Comparison of ENCODE assay signal across 7 mouse cellular contexts in genomic region chr4:59036490-59037127, GRCm38 (mm10). TPM values are rescaled to one million over a fixed set of nuclear protein-coding genes. Genes with fewer than 3 reads are reported as not detected.
A peak's percentile ranks its signal among the peaks of the same experiment; 100 is the strongest.
DNase-seq lines count a peak whose midpoint lies in the region; ATAC-seq lines count a peak whose summit lies in the region.

No protein-coding gene starts in this region.

- no peak overlapping the region for H3K4me2 ChIP-seq in intestine, embryonic 16.5 days (ENCODE audit: low read depth, low read length)
- H3K4me2 ChIP-seq in limb, embryonic 12.5 days, result no peak overlapping the region
- peak overlapping the region; percentile 54 for H3K4me2 ChIP-seq in midbrain, embryonic 15.5 days

- 0 out of 2 replicates have a peak, but pooled peaks cover 4% of the 10 kb centered on the region for H3K36me3 ChIP-seq in intestine, embryonic 16.5 days (ENCODE audit: control insufficient read depth, insufficient read depth, low read length)
- H3K36me3 ChIP-seq in limb, embryonic 12.5 days, result peaks cover 26% of the 10 kb centered on the region
- H3K36me3 ChIP-seq in midbrain, embryonic 15.5 days (replicated peaks), result 0 out of 2 replicates have a peak, but pooled peaks cover 2% of the 10 kb centered on the region

- no peaks in the 10 kb centered on the region for H3K9me3 ChIP-seq in intestine, embryonic 16.5 days (ENCODE audit: control insufficient read depth, low read length)
- peaks cover 5% of the 10 kb centered on the region; the same call in 1 of the 2 replicates for H3K9me3 ChIP-seq in limb, embryonic 12.5 days
- H3K9me3 ChIP-seq in midbrain, embryonic 15.5 days, result no peaks in the 10 kb centered on the region

- H3K27me3 ChIP-seq in intestine, embryonic 16.5 days (replicated peaks; ENCODE audit: control insufficient read depth, insufficient read depth, low read length), result no peaks in the 10 kb centered on the region
- no peaks in the 10 kb centered on the region for H3K27me3 ChIP-seq in limb, embryonic 12.5 days
- H3K27me3 ChIP-seq in midbrain, embryonic 15.5 days (replicated peaks), result no peaks in the 10 kb centered on the region

- no peak overlapping the region for H3K4me3 ChIP-seq in intestine, embryonic 16.5 days (ENCODE audit: low read length)
- H3K4me3 ChIP-seq in limb, embryonic 12.5 days (replicated peaks), result 0 out of 2 replicates have a peak overlapping the region, but pooled peaks have one; percentile 83
- peak overlapping the region; percentile 92; the same call in 1 of the 2 replicates for H3K4me3 ChIP-seq in midbrain, embryonic 15.5 days

- peak; percentile 67 to 72 for DNase-seq in adrenal gland, adult 18-20 months (ENCODE audit: low spot score in 2 of 2)
- peak; percentile 54 to 55 for DNase-seq in gastrocnemius, adult 8-10 months (ENCODE audit: low spot score in 2 of 2)
- DNase-seq in spleen, adult 18-20 months, result peak; percentile 49 to 73

- no peak overlapping the region for H3K9ac ChIP-seq in intestine, embryonic 16.5 days (ENCODE audit: low read depth, low read length)
- H3K9ac ChIP-seq in limb, embryonic 12.5 days (replicated peaks), result no peak overlapping the region
- H3K9ac ChIP-seq in midbrain, embryonic 15.5 days, result no peak overlapping the region

- 54% methylated on average over 13 of the region's 13 CpGs for WGBS in intestine, embryonic 16.5 days
- 52% methylated on average over 13 of the region's 13 CpGs for WGBS in limb, embryonic 12.5 days
- 48% methylated on average over 13 of the region's 13 CpGs for WGBS in midbrain, embryonic 15.5 days

- peak; percentile 69 for ATAC-seq in common myeloid progenitor, adult 5-6 weeks (replicated peaks; ENCODE audit: low read depth, poor library complexity, severe bottlenecking)
- ATAC-seq in intestine, embryonic 16.5 days, result peak; percentile 34; the same call in 1 of the 2 replicates
- no peak for ATAC-seq in limb, embryonic 12.5 days (ENCODE audit: insufficient number of reproducible peaks, insufficient read depth, low FRiP score, low TSS enrichment, low read depth)
- ATAC-seq in midbrain, embryonic 15.5 days (replicated peaks), result no peak

- no peak overlapping the region for H3K27ac ChIP-seq in intestine, embryonic 16.5 days (ENCODE audit: low read length)
- no peak overlapping the region; the same call in 1 of the 2 replicates for H3K27ac ChIP-seq in limb, embryonic 12.5 days
- H3K27ac ChIP-seq in midbrain, embryonic 15.5 days, result no peak overlapping the region

- H3K4me1 ChIP-seq in intestine, embryonic 16.5 days (ENCODE audit: control insufficient read depth, insufficient read depth, low read length), result peaks cover 10% of the 10 kb centered on the region
- H3K4me1 ChIP-seq in limb, embryonic 12.5 days (replicated peaks), result peaks cover 9% of the 10 kb centered on the region; the same call in 1 of the 2 replicates
- H3K4me1 ChIP-seq in midbrain, embryonic 15.5 days, result peaks cover 12% of the 10 kb centered on the region

RNA-seq across cellular contexts. Expression of gene Gng10, which starts 1.7 kb away (rescaled TPM):
- 10 to 100 TPM; 30.8 to 32.2 TPM for total RNA-seq in adrenal gland, adult 18-20 months (2021)
- 89.5 and 114 TPM in 2 replicates for total RNA-seq in common myeloid progenitor, adult 5-6 weeks (2017)
- total RNA-seq in gastrocnemius, adult 8-10 months (2022), result 1 to 10 TPM; 4.6 to 5.6 (median 4.7) TPM
- 76.5 and 86.1 TPM in 2 replicates for polyA plus RNA-seq in intestine, embryonic 16.5 days (2015; fragmentation: Nextera tagmentation; extraction: Ambion mirVana)
- 161 and 166 TPM in 2 replicates for polyA plus RNA-seq in limb, embryonic 12.5 days (2016; fragmentation: Nextera tagmentation; extraction: Ambion mirVana)
- polyA plus RNA-seq in midbrain, embryonic 15.5 days (2015; fragmentation: Nextera tagmentation; extraction: Ambion mirVana), result 172 and 183 TPM in 2 replicates

RNA-seq across cellular contexts. Expression of gene Gm20503, which starts 33.6 kb away (rescaled TPM):
- 1 to 10 TPM; 2.0 to 3.8 TPM for total RNA-seq in adrenal gland, adult 18-20 months (2021)
- total RNA-seq in common myeloid progenitor, adult 5-6 weeks (2017), result not detected in 2 replicates
- total RNA-seq in gastrocnemius, adult 8-10 months (2022), result 1 to 10 TPM in 1 of 4 experiments, not detected in 3; 1.4 TPM
- 9.3 and 10.8 TPM in 2 replicates for polyA plus RNA-seq in intestine, embryonic 16.5 days (2015; fragmentation: Nextera tagmentation; extraction: Ambion mirVana)
- polyA plus RNA-seq in limb, embryonic 12.5 days (2016; fragmentation: Nextera tagmentation; extraction: Ambion mirVana), result 14.5 and 16.8 TPM in 2 replicates
- polyA plus RNA-seq in midbrain, embryonic 15.5 days (2015; fragmentation: Nextera tagmentation; extraction: Ambion mirVana), result 9.1 and 9.4 TPM in 2 replicates

RNA-seq across cellular contexts. Expression of gene Dnajc25, which starts 41.7 kb away (rescaled TPM):
- 10 to 100 TPM; 14.0 to 14.1 TPM for total RNA-seq in adrenal gland, adult 18-20 months (2021)
- 12.0 and 17.1 TPM in 2 replicates for total RNA-seq in common myeloid progenitor, adult 5-6 weeks (2017)
- total RNA-seq in gastrocnemius, adult 8-10 months (2022), result 10 to 100 TPM; 10.1 to 13.0 (median 11.5) TPM
- 5.6 and 8.3 TPM in 2 replicates for polyA plus RNA-seq in intestine, embryonic 16.5 days (2015; fragmentation: Nextera tagmentation; extraction: Ambion mirVana)
- 9.2 and 11.6 TPM in 2 replicates for polyA plus RNA-seq in limb, embryonic 12.5 days (2016; fragmentation: Nextera tagmentation; extraction: Ambion mirVana)
- polyA plus RNA-seq in midbrain, embryonic 15.5 days (2015; fragmentation: Nextera tagmentation; extraction: Ambion mirVana), result 7.4 and 7.5 TPM in 2 replicates

RNA-seq across cellular contexts. Expression of gene Ptgr1, which starts 49.7 kb away (rescaled TPM):
- 10 to 100 TPM; 14.9 to 24.8 TPM for total RNA-seq in adrenal gland, adult 18-20 months (2021)
- total RNA-seq in common myeloid progenitor, adult 5-6 weeks (2017), result 9.4 and 11.6 TPM in 2 replicates
- under 1 TPM; 0.58 to 0.80 (median 0.73) TPM for total RNA-seq in gastrocnemius, adult 8-10 months (2022)
- 44.9 and 45.5 TPM in 2 replicates for polyA plus RNA-seq in intestine, embryonic 16.5 days (2015; fragmentation: Nextera tagmentation; extraction: Ambion mirVana)
- polyA plus RNA-seq in limb, embryonic 12.5 days (2016; fragmentation: Nextera tagmentation; extraction: Ambion mirVana), result 23.5 and 24.5 TPM in 2 replicates
- polyA plus RNA-seq in midbrain, embryonic 15.5 days (2015; fragmentation: Nextera tagmentation; extraction: Ambion mirVana), result 3.2 and 4.2 TPM in 2 replicates

Comparison
In these comparisons a context has a peak if more than half of its experiments do, and no peak if none do; other contexts are left out.
1. ATAC-seq: peak in common myeloid progenitor, adult 5-6 weeks (single experiment) and intestine, embryonic 16.5 days (single experiment); none in limb, embryonic 12.5 days (single experiment) and midbrain, embryonic 15.5 days (single experiment).
2. RNA of gene Gng10, which starts 1.7 kb away (total RNA-seq): 89.5 to 114 TPM in common myeloid progenitor, adult 5-6 weeks and 30.8 to 32.2 TPM in adrenal gland, adult 18-20 months; 4.6 to 5.6 TPM in gastrocnemius, adult 8-10 months; every median in the first group is over 4 times any median in the second.
3. Peak in every context shown above with its lines, with median percentiles within 50 percentile points of each other: DNase-seq.